Mouse (Mus musculus) midbrain, embryonic 14.5 days (tissue): ENCODE measurements around the gene Cyth3. TPM values are rescaled to one million over a fixed set of nuclear protein-coding genes. Genes with fewer than 3 reads are reported as not detected.

ENCODE experiments used
- ATAC-seq: fragments of 200-750 bp; cut with Nextera tagmentation; 2 replicates; pipeline ENCODE4 v1.8.0; 2017; ENCODE audit warnings: moderate number of reproducible peaks, moderate library complexity; ENCODE audit not compliant: low FRiP score, low TSS enrichment
- DNase-seq: peaks from one replicate; pipeline ENCODE4 v3.0.0-alpha.2; 2015
- H3K27ac ChIP-seq: fragments of 300-500 bp; sonication (generic); replicated peaks from 2 replicates; pipeline ENCODE4 v1.5.1; 2014; ENCODE audit warnings: mild to moderate bottlenecking, low read depth, low read length, moderate library complexity
- H3K27me3 ChIP-seq: fragments of 300-500 bp; sonication (generic); 2 replicates; pipeline ENCODE4 v1.6.1; 2014; ENCODE audit warnings: low read length, control low read depth, mixed read lengths; ENCODE audit not compliant: control insufficient read depth, insufficient read depth
- H3K36me3 ChIP-seq: fragments of 300-500 bp; sonication (generic); 2 replicates; pipeline ENCODE4 v1.6.1; 2014; ENCODE audit warnings: low read length, control low read depth; ENCODE audit not compliant: control insufficient read depth, insufficient read depth
- H3K4me1 ChIP-seq: fragments of 300-500 bp; sonication (generic); 2 replicates; pipeline ENCODE4 v1.6.1; 2014; ENCODE audit warnings: mild to moderate bottlenecking, antibody characterized with exemption, low read length, control low read depth; ENCODE audit not compliant: control insufficient read depth, insufficient read depth
- H3K4me2 ChIP-seq: fragments of 300-500 bp; sonication (generic); 2 replicates; pipeline ENCODE4 v1.6.1; 2014; ENCODE audit warnings: mild to moderate bottlenecking, low read length, moderate library complexity
- H3K4me3 ChIP-seq: fragments of 300-500 bp; sonication (generic); replicated peaks from 2 replicates; pipeline ENCODE4 v1.5.1; 2014; ENCODE audit warnings: low read depth, low read length
- H3K9ac ChIP-seq: fragments of 300-500 bp; sonication (generic); replicated peaks from 2 replicates; pipeline ENCODE4 v1.6.1; 2014; ENCODE audit warnings: mild to moderate bottlenecking, low read length, moderate library complexity
- H3K9me3 ChIP-seq: fragments of 300-500 bp; sonication (generic); 2 replicates; pipeline ENCODE4 v1.6.1; 2016; ENCODE audit warnings: low read length, control low read depth, mixed read lengths; ENCODE audit not compliant: control insufficient read depth
- WGBS: fragments of 180-500 bp; shearing (Covaris S2); extraction: QIAGEN DNeasy Blood & Tissue Kit; methylation state at CpG from one replicate; pipeline ENCODE4 v1.1.7; 2014; 5-methylcytosine and 5-hydroxymethylcytosine counted together
- polyA plus RNA-seq: library from polyadenylated mRNA; unstranded; fragments of >200 nt; fragmentation: Nextera tagmentation; extraction: Ambion mirVana; gene quantifications from 2 replicates; pipeline ENCODE4 v1.2.1, GENCODE M21; 2014

The Cyth3 gene
- polyA plus RNA-seq, 1 experiment from 2014 or later, result 38.0 TPM

GRCm38 (mm10) chr5:143611954-143612353 is 10.3 kb upstream of the Cyth3 start:
- ATAC-seq (no peak), DNase-seq (no peak)
- H3K4me3 ChIP-seq, result no peak overlapping the region
- H3K9ac ChIP-seq, result no peak overlapping the region
- 83% methylated on average over 7 of the region's 7 CpGs for WGBS
- no peaks in the 10 kb centered on the region for H3K9me3 ChIP-seq
- H3K4me1 ChIP-seq, result no peaks in the 10 kb centered on the region
- H3K27me3 ChIP-seq, result no peaks in the 10 kb centered on the region
- no peak overlapping the region for H3K27ac ChIP-seq
- H3K36me3 ChIP-seq, result no peaks in the 10 kb centered on the region
- no peak overlapping the region for H3K4me2 ChIP-seq

- H3K27me3 ChIP-seq, result no peaks in the 10 kb centered on the region
- no peak for DNase-seq
- no peaks in the 10 kb centered on the region for H3K36me3 ChIP-seq
- no peaks in the 10 kb centered on the region for H3K9me3 ChIP-seq
- no peak overlapping the region for H3K9ac ChIP-seq
- no peak overlapping the region for H3K4me2 ChIP-seq
- no peak overlapping the region for H3K4me3 ChIP-seq
- H3K27ac ChIP-seq, result no peak overlapping the region
- 73% methylated on average over 4 of the region's 4 CpGs for WGBS
- no peak for ATAC-seq
- no peaks in the 10 kb centered on the region for H3K4me1 ChIP-seq
Measured at GRCm38 (mm10) chr5:143613265-143613664, 9.0 kb upstream of the Cyth3 start.

- H3K4me2 ChIP-seq, result no peak overlapping the region
- H3K36me3 ChIP-seq, result no peaks in the 10 kb centered on the region
- DNase-seq, result no peak
- H3K9me3 ChIP-seq, result no peaks in the 10 kb centered on the region
- no peaks in the 10 kb centered on the region for H3K27me3 ChIP-seq
- H3K27ac ChIP-seq, result no peak overlapping the region
- H3K4me3 ChIP-seq, result no peak overlapping the region
- H3K4me1 ChIP-seq, result no peaks in the 10 kb centered on the region
- 85% methylated on average over 5 of the region's 5 CpGs for WGBS
- no peak overlapping the region for H3K9ac ChIP-seq
- no peak for ATAC-seq
Measured at GRCm38 (mm10) chr5:143614519-143614918, 7.7 kb upstream of the Cyth3 start.

GRCm38 (mm10) chr5:143615353-143615752 is 6.9 kb upstream of the Cyth3 start:
- no peak overlapping the region for H3K4me2 ChIP-seq
- DNase-seq (no peak), ATAC-seq (no peak)
- no peaks in the 10 kb centered on the region for H3K27me3 ChIP-seq
- H3K36me3 ChIP-seq, result no peaks in the 10 kb centered on the region
- H3K27ac ChIP-seq, result no peak overlapping the region
- no peaks in the 10 kb centered on the region for H3K9me3 ChIP-seq
- H3K4me1 ChIP-seq, result no peaks in the 10 kb centered on the region
- no peak overlapping the region for H3K4me3 ChIP-seq
- no peak overlapping the region for H3K9ac ChIP-seq
- 74% methylated on average over 2 of the region's 2 CpGs for WGBS

GRCm38 (mm10) chr5:143616116-143616515 is 6.1 kb upstream of the Cyth3 start:
- no peak overlapping the region for H3K4me2 ChIP-seq
- H3K36me3 ChIP-seq, result no peaks in the 10 kb centered on the region
- H3K9ac ChIP-seq, result no peak overlapping the region
- DNase-seq (no peak), ATAC-seq (no peak)
- no peaks in the 10 kb centered on the region for H3K9me3 ChIP-seq
- H3K4me1 ChIP-seq, result peaks cover 7% of the 10 kb centered on the region; the same call in 1 of the 2 replicates
- 87% methylated on average over 4 of the region's 4 CpGs for WGBS
- H3K4me3 ChIP-seq, result no peak overlapping the region
- H3K27me3 ChIP-seq, result no peaks in the 10 kb centered on the region
- no peak overlapping the region for H3K27ac ChIP-seq

GRCm38 (mm10) chr5:143616657-143617329 is 5.5 kb upstream of the Cyth3 start:
- Histone ChIP-seq H3K9ac (no peak overlapping the region), H3K4me3 (no peak overlapping the region), H3K4me2 (no peak overlapping the region), H3K36me3 (no peaks in the 10 kb centered on the region), H3K9me3 (no peaks in the 10 kb centered on the region), H3K4me1 (peaks cover 9% of the 10 kb centered on the region; the same call in 1 of the 2 replicates), H3K27me3 (no peaks in the 10 kb centered on the region), H3K27ac (no peak overlapping the region)
- ATAC-seq, result no peak
- no peak for DNase-seq
- WGBS, result 87% methylated on average over 3 of the region's 3 CpGs

GRCm38 (mm10) chr5:143617487-143618209 is 4.6 kb upstream of the Cyth3 start:
- Histone ChIP-seq H3K4me1 (peaks cover 13% of the 10 kb centered on the region; the same call in 1 of the 2 replicates), H3K4me3 (no peak overlapping the region), H3K9ac (no peak overlapping the region), H3K4me2 (no peak overlapping the region), H3K27me3 (no peaks in the 10 kb centered on the region), H3K27ac (no peak overlapping the region), H3K36me3 (no peaks in the 10 kb centered on the region), H3K9me3 (no peaks in the 10 kb centered on the region)
- WGBS, result 60% methylated on average over 10 of the region's 10 CpGs
- no peak for DNase-seq
- ATAC-seq, result no peak

- peaks cover 20% of the 10 kb centered on the region; the same call in 1 of the 2 replicates for H3K4me1 ChIP-seq
- H3K4me3 ChIP-seq, result no peak overlapping the region
- ATAC-seq (no peak), DNase-seq (no peak)
- H3K27me3 ChIP-seq, result no peaks in the 10 kb centered on the region
- H3K27ac ChIP-seq, result no peak overlapping the region
- no peaks in the 10 kb centered on the region for H3K9me3 ChIP-seq
- no peak overlapping the region for H3K9ac ChIP-seq
- no peak overlapping the region for H3K4me2 ChIP-seq
- WGBS, result 62% methylated on average over 7 of the region's 7 CpGs
- no peaks in the 10 kb centered on the region for H3K36me3 ChIP-seq
Measured at GRCm38 (mm10) chr5:143618585-143618984, 3.7 kb upstream of the Cyth3 start.

GRCm38 (mm10) chr5:143620196-143620595 is 2.1 kb upstream of the Cyth3 start:
- Histone ChIP-seq H3K4me3 (no peak overlapping the region), H3K9me3 (no peaks in the 10 kb centered on the region), H3K4me1 (peaks cover 24% of the 10 kb centered on the region; the same call in 1 of the 2 replicates), H3K27me3 (no peaks in the 10 kb centered on the region), H3K27ac (no peak overlapping the region), H3K9ac (no peak overlapping the region), H3K36me3 (no peaks in the 10 kb centered on the region), H3K4me2 (no peak overlapping the region)
- DNase-seq (peak; percentile 25), ATAC-seq (no peak)
- 29% methylated on average over 1 of the region's 1 CpGs for WGBS
